26 mouse cellular contexts compared by ENCODE assay signal in the genomic region with DNA sequence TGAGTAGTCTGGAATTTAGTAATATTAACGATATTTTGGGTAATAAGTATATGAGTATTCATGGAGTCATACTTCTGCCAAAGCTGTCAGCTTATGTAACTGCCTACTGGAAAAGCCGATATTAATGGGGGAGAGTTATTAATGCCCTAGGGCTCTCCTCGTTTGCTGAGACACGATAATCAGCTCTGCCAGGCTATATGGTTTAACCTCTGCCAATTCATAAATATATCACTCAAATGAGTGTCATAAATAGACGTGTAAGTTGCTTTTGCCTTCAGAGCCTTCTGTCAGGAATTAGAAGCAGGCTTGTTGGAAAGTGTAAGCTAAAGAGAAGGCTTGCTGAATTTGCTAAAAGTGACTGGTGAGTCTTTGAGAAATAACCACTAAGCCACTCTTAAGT.
DNase-seq lines count a peak whose midpoint lies in the region; ATAC-seq and TF ChIP-seq lines count a peak whose summit lies in the region.
"Had no signal": no experiment of that assay in that cellular context is flagged by ENCODE, and none has a peak within 500 bp of the region (broad histone marks: within the 10 kb centered on the region; RNA-seq: fewer than 3 reads in every experiment).

No protein-coding gene starts in this region.

- H3K9ac ChIP-seq in hindbrain, postnatal 0 days (replicated peaks; ENCODE audit: low read length) = no peak overlapping the region
- no peak overlapping the region for H3K9ac ChIP-seq in hindbrain, embryonic 12.5 days
- H3K9ac ChIP-seq: embryonic facial prominence, embryonic 13.5 days; heart, embryonic 15.5 days; hindbrain, embryonic 15.5 days; intestine, embryonic 15.5 days; liver, embryonic 12.5 days; liver, postnatal 0 days; neural tube, embryonic 12.5 days had no signal

- no peak for ATAC-seq in hindbrain, postnatal 0 days
- ATAC-seq in hindbrain, embryonic 12.5 days (ENCODE audit: low FRiP score) = no peak
- ATAC-seq: intestine, embryonic 15.5 days; liver, embryonic 12.5 days; liver, postnatal 0 days had no signal

- peak; percentile 12 for DNase-seq in hindbrain, postnatal 0 days (ENCODE audit: low spot score)
- DNase-seq in brain, adult 2 months (ENCODE audit: low read depth, low spot score) = peak; percentile 10
- DNase-seq in forelimb bud, embryonic 11.5 days (ENCODE audit: low read depth, low spot score) = peak; percentile 5
- peak; percentile 29 for DNase-seq in retina, postnatal 1 day
- no peak for DNase-seq in left cerebral cortex, postnatal 25 days (ENCODE audit: low spot score in 2 of 2)
- DNase-seq: adrenal gland, adult 8-10 months; B cell, adult 2 months; cerebellum, adult 11 months; cerebellum, adult 9-10 months; gastrocnemius, postnatal 14 days; kidney, adult 2 months; kidney, postnatal 36 days; left cerebral cortex, postnatal 4 days; liver, postnatal 0 days; lung, postnatal 4 days had no signal

- no peaks in the 10 kb centered on the region for H3K4me1 ChIP-seq in hindbrain, postnatal 0 days (ENCODE audit: insufficient read depth, low read length)
- H3K4me1 ChIP-seq in hindbrain, embryonic 12.5 days = no peaks in the 10 kb centered on the region
- H3K4me1 ChIP-seq: embryonic facial prominence, embryonic 13.5 days; heart, embryonic 15.5 days; intestine, embryonic 15.5 days; liver, embryonic 12.5 days; megakaryocyte, embryonic 14.5 days; neural tube, embryonic 12.5 days had no signal

- no peaks in the 10 kb centered on the region for H3K27me3 ChIP-seq in hindbrain, postnatal 0 days (ENCODE audit: insufficient read depth, low read length)
- no peaks in the 10 kb centered on the region for H3K27me3 ChIP-seq in hindbrain, embryonic 12.5 days
- H3K27me3 ChIP-seq: CH12.LX; embryonic facial prominence, embryonic 13.5 days; heart, embryonic 15.5 days; hindbrain, embryonic 15.5 days; intestine, embryonic 15.5 days; liver, embryonic 12.5 days; megakaryocyte, embryonic 14.5 days; neural tube, embryonic 12.5 days had no signal

- WGBS in hindbrain, postnatal 0 days = 46% methylated on average over 5 of the region's 5 CpGs
- 67% methylated on average over 5 of the region's 5 CpGs for WGBS in hindbrain, embryonic 12.5 days

- H3K27ac ChIP-seq in hindbrain, postnatal 0 days = no peak overlapping the region
- H3K27ac ChIP-seq in hindbrain, embryonic 12.5 days = no peak overlapping the region
- H3K27ac ChIP-seq: embryonic facial prominence, embryonic 13.5 days; heart, embryonic 15.5 days; hindbrain, embryonic 15.5 days; intestine, embryonic 15.5 days; layer of hippocampus, adult 2 months; liver, embryonic 12.5 days; neural tube, embryonic 12.5 days had no signal

- intact Hi-C loops in left cerebral cortex, postnatal 25 days (cut with DNase I) = no loop called here

- H3K36me3 ChIP-seq in hindbrain, postnatal 0 days (ENCODE audit: insufficient read depth, low read length) = no peaks in the 10 kb centered on the region
- H3K36me3 ChIP-seq in hindbrain, embryonic 12.5 days = no peaks in the 10 kb centered on the region
- H3K36me3 ChIP-seq: embryonic facial prominence, embryonic 13.5 days; heart, embryonic 15.5 days; hindbrain, embryonic 15.5 days; intestine, embryonic 15.5 days; liver, embryonic 12.5 days; neural tube, embryonic 12.5 days had no signal

- no peak overlapping the region for H3K4me3 ChIP-seq in hindbrain, postnatal 0 days (ENCODE audit: low read length)
- H3K4me3 ChIP-seq in hindbrain, embryonic 12.5 days = no peak overlapping the region
- H3K4me3 ChIP-seq: embryonic facial prominence, embryonic 13.5 days; heart, embryonic 15.5 days; hindbrain, embryonic 15.5 days; intestine, embryonic 15.5 days; layer of hippocampus, adult 2 months; liver, embryonic 12.5 days; megakaryocyte, embryonic 14.5 days; myocyte; neural tube, embryonic 12.5 days had no signal

- H3K4me2 ChIP-seq in hindbrain, postnatal 0 days (ENCODE audit: low read depth, low read length) = no peak overlapping the region
- H3K4me2 ChIP-seq in hindbrain, embryonic 12.5 days (replicated peaks) = no peak overlapping the region
- H3K4me2 ChIP-seq: embryonic facial prominence, embryonic 13.5 days; heart, embryonic 15.5 days; hindbrain, embryonic 15.5 days; intestine, embryonic 15.5 days; liver, embryonic 12.5 days; neural tube, embryonic 12.5 days had no signal

- TF ChIP-seq CTCF in hindbrain, postnatal 0 days (IDR thresholded peaks at IDR 0.05; ENCODE audit: low read depth) = no peak

- H3K9me3 ChIP-seq in hindbrain, postnatal 0 days (ENCODE audit: low read length) = no peaks in the 10 kb centered on the region
- no peaks in the 10 kb centered on the region for H3K9me3 ChIP-seq in hindbrain, embryonic 12.5 days (replicated peaks)
- H3K9me3 ChIP-seq: embryonic facial prominence, embryonic 13.5 days; heart, embryonic 15.5 days; hindbrain, embryonic 15.5 days; intestine, embryonic 15.5 days; liver, embryonic 12.5 days; megakaryocyte, embryonic 14.5 days; neural tube, embryonic 12.5 days had no signal

Comparison
In these comparisons a context has a peak if more than half of its experiments do, and no peak if none do; other contexts are left out.
1. DNase-seq: peak in hindbrain, postnatal 0 days (single experiment), brain, adult 2 months (single experiment), forelimb bud, embryonic 11.5 days (single experiment) and retina, postnatal 1 day (single experiment); none in left cerebral cortex, postnatal 25 days (0 of 2).